Mouse (Mus musculus): ENCODE measurements around the gene Gm1604a.
"Not testable (repeated sequence)": the region's sequence is repeated elsewhere in the genome, so short reads cannot be mapped to it uniquely, and the experiment has no call there.

- not testable (repeated sequence) for TF ChIP-seq CTCF (IDR thresholded peaks at IDR 0.05; ENCODE audit: borderline replicate concordance, control insufficient read depth, extremely low read depth, insufficient read depth, low read length, poor library complexity); POLR2A (IDR thresholded peaks at IDR 0.05; ENCODE audit: control insufficient read depth, extremely low read depth, insufficient read depth, low read length, poor library complexity)
Observed at GRCm38 (mm10) chr17:7086836-7087235, 61.5 kb downstream of the Gm1604a start.
